9 mouse cellular contexts compared by ENCODE assay signal in the genomic region with DNA sequence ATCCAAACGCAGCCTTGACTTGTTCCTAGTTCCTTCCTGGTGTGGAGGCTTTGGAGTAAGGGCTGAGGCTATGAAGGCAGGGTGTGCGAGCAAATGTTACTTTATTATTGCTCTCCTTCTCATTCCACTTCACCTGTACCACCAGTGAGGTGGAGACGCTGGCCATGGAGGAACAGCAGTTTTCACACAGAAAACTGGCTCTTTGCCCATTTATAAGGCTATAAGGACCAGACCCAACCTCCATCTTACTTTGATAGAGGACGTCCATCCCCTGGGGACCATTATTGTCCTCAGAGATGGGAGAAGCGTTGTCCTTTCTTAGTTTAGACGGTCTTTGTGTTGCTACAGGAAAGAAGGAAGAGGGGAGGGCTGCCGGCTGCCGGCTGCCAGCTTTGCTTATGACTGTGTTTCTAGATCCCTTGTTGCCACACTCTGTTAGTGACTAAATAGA.
DNase-seq lines count a peak whose midpoint lies in the region; ATAC-seq and TF ChIP-seq lines count a peak whose summit lies in the region.
"Had no signal": no experiment of that assay in that cellular context is flagged by ENCODE, and none has a peak within 500 bp of the region (broad histone marks: within the 10 kb centered on the region; RNA-seq: fewer than 3 reads in every experiment).

No protein-coding gene starts in this region.

- no peak for ATAC-seq in CD4-positive, CD25-positive, alpha-beta regulatory T cell, adult 4 months
- ATAC-seq in lung, embryonic 15.5 days (ENCODE audit: borderline replicate concordance, extremely low read depth, low FRiP score, low TSS enrichment), result no peak
- no peak for ATAC-seq in intestine, postnatal 0 days
- no peak for ATAC-seq in stomach, embryonic 16.5 days (ENCODE audit: insufficient read depth, low FRiP score)

- 0 out of 2 replicates have a peak overlapping the region, but pooled peaks have one; percentile 26 for H3K27ac ChIP-seq in lung, embryonic 15.5 days
- no peak overlapping the region for H3K27ac ChIP-seq in intestine, postnatal 0 days (ENCODE audit: low read depth, low read length)
- no peak overlapping the region for H3K27ac ChIP-seq in stomach, embryonic 16.5 days (ENCODE audit: low read length)

- peak; percentile 66 for DNase-seq in CD4-positive, CD25-positive, alpha-beta regulatory T cell, adult 2 months (ENCODE audit: low read depth, low spot score)
- DNase-seq in lung, postnatal 10 days, result no peak
- DNase-seq in testis, postnatal 10 days (ENCODE audit: low spot score), result no peak
- no peak for DNase-seq in adrenal gland, postnatal 10 days
- DNase-seq: kidney, postnatal 25 days had no signal

- no peak for TF ChIP-seq CTCF in intestine, postnatal 0 days (IDR thresholded peaks at IDR 0.05; ENCODE audit: low read depth)

- no peaks in the 10 kb centered on the region for H3K27me3 ChIP-seq in lung, embryonic 15.5 days
- no peaks in the 10 kb centered on the region for H3K27me3 ChIP-seq in intestine, postnatal 0 days (replicated peaks; ENCODE audit: control insufficient read depth, insufficient read depth, low read length)
- no peaks in the 10 kb centered on the region for H3K27me3 ChIP-seq in stomach, embryonic 16.5 days (ENCODE audit: control insufficient read depth, insufficient read depth, low read length)

- 59% methylated on average over 8 of the region's 8 CpGs for WGBS in lung, embryonic 15.5 days
- WGBS in intestine, postnatal 0 days, result 63% methylated on average over 8 of the region's 8 CpGs
- WGBS in stomach, embryonic 16.5 days, result 59% methylated on average over 8 of the region's 8 CpGs

- H3K4me2 ChIP-seq in lung, embryonic 15.5 days, result peak overlapping the region; percentile 51
- H3K4me2 ChIP-seq in intestine, postnatal 0 days (replicated peaks; ENCODE audit: low read depth), result peak overlapping the region; percentile 50
- peak overlapping the region; percentile 42 for H3K4me2 ChIP-seq in stomach, embryonic 16.5 days (ENCODE audit: low read depth, low read length)

- no peaks in the 10 kb centered on the region for H3K9me3 ChIP-seq in lung, embryonic 15.5 days
- H3K9me3 ChIP-seq in intestine, postnatal 0 days (ENCODE audit: control insufficient read depth), result no peaks in the 10 kb centered on the region
- no peaks in the 10 kb centered on the region for H3K9me3 ChIP-seq in stomach, embryonic 16.5 days (replicated peaks; ENCODE audit: control insufficient read depth, low read length)

- no peaks in the 10 kb centered on the region for H3K36me3 ChIP-seq in lung, embryonic 15.5 days
- no peaks in the 10 kb centered on the region for H3K36me3 ChIP-seq in intestine, postnatal 0 days (ENCODE audit: control insufficient read depth, insufficient read depth)
- H3K36me3 ChIP-seq in stomach, embryonic 16.5 days (ENCODE audit: control insufficient read depth, insufficient read depth, low read length), result no peaks in the 10 kb centered on the region

- H3K4me3 ChIP-seq in lung, embryonic 15.5 days, result peak overlapping the region; percentile 28
- peak overlapping the region; percentile 9; the same call in 1 of the 2 replicates for H3K4me3 ChIP-seq in intestine, postnatal 0 days (ENCODE audit: low read depth, low read length)
- peak overlapping the region; percentile 30 for H3K4me3 ChIP-seq in stomach, embryonic 16.5 days (replicated peaks; ENCODE audit: low read length)

- H3K4me1 ChIP-seq in lung, embryonic 15.5 days, result peaks cover 54% of the 10 kb centered on the region
- no peaks in the 10 kb centered on the region for H3K4me1 ChIP-seq in intestine, postnatal 0 days (replicated peaks; ENCODE audit: control insufficient read depth, insufficient read depth, low read length)
- H3K4me1 ChIP-seq in stomach, embryonic 16.5 days (ENCODE audit: control insufficient read depth, insufficient read depth, low read length), result peaks cover 15% of the 10 kb centered on the region

- H3K9ac ChIP-seq in lung, embryonic 15.5 days, result peak overlapping the region; percentile 36; the same call in 1 of the 2 replicates
- no peak overlapping the region for H3K9ac ChIP-seq in intestine, postnatal 0 days (ENCODE audit: low read depth, low read length)
- H3K9ac ChIP-seq in stomach, embryonic 16.5 days (ENCODE audit: low read length), result no peak overlapping the region
